Mouse (Mus musculus) neutrophil, adult 65 days (primary cell): ENCODE data around the gene Apoh. TPM values are rescaled to one million over a fixed set of nuclear protein-coding genes. Genes with fewer than 3 reads are reported as not detected.

Source experiments
- total RNA-seq: library from RNA; stranded (reverse); gene quantifications from 2 replicates; pipeline ENCODE4 v1.2.4, GENCODE M21; 2023

Gene Apoh
- not detected in 2 replicates for total RNA-seq

DNA sequence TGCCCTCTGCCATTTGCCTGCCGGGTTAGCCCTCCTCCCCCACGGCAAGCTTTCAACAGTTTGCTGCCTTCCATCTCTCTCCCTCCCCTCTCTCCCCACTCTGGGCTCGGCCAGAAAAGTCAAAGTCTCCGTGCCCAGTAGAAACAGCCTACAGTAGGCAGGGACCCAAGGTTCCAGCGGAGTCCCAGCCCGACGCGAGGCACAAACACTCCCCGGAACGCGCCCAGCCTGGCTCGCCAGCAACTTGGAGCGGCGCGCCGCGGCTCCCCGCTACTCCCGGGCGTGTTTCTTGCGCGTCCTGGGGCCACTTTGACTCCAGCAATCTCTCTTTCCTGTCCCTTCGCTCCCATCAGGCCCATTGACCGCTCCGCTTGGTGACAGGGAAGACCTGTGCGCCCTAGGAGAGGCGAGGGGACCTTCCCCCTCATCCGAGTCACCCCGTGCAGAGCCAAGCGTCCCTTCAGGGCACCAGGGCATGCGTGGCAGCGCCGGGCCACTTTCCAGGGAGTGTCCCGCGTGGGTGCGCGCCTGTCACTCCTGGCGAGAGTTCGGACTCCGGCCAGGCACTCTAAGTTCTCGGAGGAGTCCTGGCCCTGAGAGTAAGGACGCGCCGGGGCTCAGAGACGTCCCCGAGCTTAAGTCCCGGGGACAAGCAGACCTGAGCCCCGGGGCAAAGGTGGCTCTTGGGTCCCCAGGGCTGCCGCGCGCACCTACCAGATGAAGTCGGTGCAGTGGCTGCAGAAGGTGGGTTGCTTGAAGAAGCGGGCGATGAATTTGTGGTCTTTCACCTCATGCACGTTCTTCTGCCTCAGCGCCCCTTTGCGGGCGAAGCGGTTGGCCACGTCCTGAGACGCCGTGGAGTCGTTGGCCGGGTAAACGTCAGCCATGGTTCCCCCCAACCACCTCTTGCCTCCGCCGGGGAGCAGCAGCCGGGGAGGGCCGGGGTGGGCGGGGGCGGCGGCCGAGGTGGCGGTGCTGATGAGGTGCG is at the start of gene Apoh:
TSS of gene Apoh (plus strand) at position 574 of the 988 bp plus-strand sequence.

DNA sequence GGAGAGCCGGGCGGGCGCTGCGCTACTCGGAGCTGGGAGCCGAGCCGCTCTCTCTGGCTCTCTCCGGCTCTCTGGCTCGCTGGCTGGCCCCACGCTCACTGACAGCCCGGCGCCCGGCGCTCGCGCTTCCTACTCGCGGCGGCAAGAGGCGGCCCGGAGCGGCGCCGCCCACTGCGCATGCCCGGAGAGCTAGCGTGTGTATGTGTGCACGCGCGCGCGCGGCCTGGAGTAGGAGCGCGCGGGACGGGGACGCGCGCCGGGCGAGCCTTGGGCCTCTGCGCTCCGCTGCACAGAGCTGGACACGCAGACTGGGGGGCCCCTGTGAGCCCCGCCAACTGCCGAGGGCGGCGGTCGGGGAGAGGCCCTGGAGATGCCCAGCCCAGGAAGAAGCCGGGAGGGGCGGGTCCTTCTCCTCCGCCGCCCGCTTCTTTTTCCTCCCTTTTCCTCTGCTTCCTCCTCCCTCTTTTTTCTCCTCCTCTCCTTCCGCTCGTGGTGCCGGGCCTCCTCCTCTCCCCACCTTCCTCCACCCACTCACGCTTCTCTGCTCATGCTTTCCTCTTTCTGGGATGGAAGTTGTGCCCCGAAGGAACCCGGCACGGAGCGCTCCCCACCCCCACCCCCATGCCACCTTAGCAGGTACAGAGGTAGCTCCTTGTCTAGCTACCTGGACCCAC is 772 bp downstream of the Apoh start, which contains the start of gene Prkca:
TSS of gene Prkca (minus strand) at position 140 of the 674 bp plus-strand sequence.

DNA sequence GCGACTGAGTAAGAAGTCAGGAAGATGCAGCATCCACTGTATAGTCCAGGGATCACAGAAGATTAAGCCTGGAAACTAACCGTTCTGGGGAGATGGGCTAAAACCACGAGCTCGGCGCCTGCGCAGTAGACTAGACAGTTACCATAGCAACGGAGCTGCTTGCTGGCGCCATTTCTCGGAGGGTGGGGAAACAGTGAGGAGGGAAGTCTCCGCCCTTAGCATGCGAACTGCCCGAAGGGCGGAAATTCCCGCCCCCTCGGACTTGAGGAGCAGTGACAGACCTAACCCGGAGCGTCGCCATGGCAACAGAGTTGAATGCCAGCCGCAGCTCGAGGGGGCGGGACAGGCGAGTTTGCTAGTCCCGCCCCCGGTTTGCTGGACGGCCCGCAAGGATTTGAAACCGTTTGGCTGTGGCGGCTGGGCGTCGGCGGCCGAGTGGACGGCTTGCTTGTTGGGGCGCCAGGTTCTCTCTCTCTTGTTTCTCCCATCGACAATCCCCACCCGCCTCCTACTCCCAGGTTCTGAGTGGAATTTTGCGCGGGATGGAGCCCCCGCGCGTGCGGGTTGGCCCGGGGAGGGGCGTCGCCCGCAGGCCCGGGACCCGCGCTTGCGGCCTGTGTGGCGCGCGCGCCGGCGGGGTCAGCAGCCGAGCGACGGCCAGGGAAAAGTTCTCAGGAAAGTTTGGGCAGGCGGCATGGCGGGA is 81.9 kb downstream of the Apoh start, which contains the start of gene Cep112:
TSS of gene Cep112 (plus strand) at position 304 of the 703 bp plus-strand sequence.

Other genes with a start within 250 kb of the Apoh start
- gene Prkca, start 574 bp downstream of the Apoh start, total RNA-seq, result 2.2 and 2.7 TPM in 2 replicates
- gene Cep112, start 81.8 kb downstream of the Apoh start, total RNA-seq, result 1.4 and 1.6 TPM in 2 replicates